Mouse (Mus musculus): ENCODE measurements at regions not wholly inside any gene's neighbourhood (a gene's known extent, or its start where the extent isn't known, plus 50 kb on each side); places are given as distances from the start of the nearest gene placed in this dataset.

GRCm38 (mm10) chr8:43956500-43956899 lies 246.7 kb upstream of the Adam34 start:
- Histone ChIP-seq H3K9me3 (replicated peaks) (no peaks in the 10 kb centered on the region), H3K36me3 (no peaks in the 10 kb centered on the region), H3K27ac (no peak overlapping the region), H3K27me3 (no peaks in the 10 kb centered on the region), H3K4me3 (no peak overlapping the region), H3K4me2 (no peak overlapping the region), H3K4me1 (replicated peaks) (no peaks in the 10 kb centered on the region), H3K9ac (no peak overlapping the region)
- 79% methylated on average over 3 of the region's 3 CpGs for WGBS
- no peak for ATAC-seq (replicated peaks; ENCODE audit: insufficient number of reproducible peaks, insufficient read depth, low FRiP score, low read depth)

GRCm38 (mm10) chr8:43949224-43950021 lies 239.6 kb upstream of the Adam34 start:
- H3K36me3 ChIP-seq: no peaks in the 10 kb centered on the region
- 46% methylated on average over 9 of the region's 9 CpGs for WGBS
- peak overlapping the region; percentile 27 for H3K4me2 ChIP-seq

GRCm38 (mm10) chr8:43948807-43949206 lies 239.0 kb upstream of the Adam34 start:
- H3K4me1 ChIP-seq (replicated peaks): no peaks in the 10 kb centered on the region
- H3K9ac ChIP-seq: no peak overlapping the region
- no peaks in the 10 kb centered on the region for H3K36me3 ChIP-seq
- H3K27me3 ChIP-seq: no peaks in the 10 kb centered on the region
- ATAC-seq (replicated peaks; ENCODE audit: insufficient number of reproducible peaks, insufficient read depth, low FRiP score, low read depth): no peak
- H3K4me3 ChIP-seq: no peak overlapping the region
- H3K9me3 ChIP-seq (replicated peaks): no peaks in the 10 kb centered on the region
- 5% methylated on average over 6 of the region's 6 CpGs for WGBS
- H3K27ac ChIP-seq: no peak overlapping the region
- peak overlapping the region; percentile 27 for H3K4me2 ChIP-seq

More at GRCm38 (mm10) chr8:43949224-43950021, 239.6 kb upstream of the Adam34 start:
- Histone ChIP-seq H3K9me3 (replicated peaks) (no peaks in the 10 kb centered on the region), H3K4me1 (replicated peaks) (no peaks in the 10 kb centered on the region), H3K27ac (no peak overlapping the region), H3K9ac (no peak overlapping the region), H3K27me3 (no peaks in the 10 kb centered on the region), H3K4me3 (no peak overlapping the region)
- no peak for ATAC-seq (replicated peaks; ENCODE audit: insufficient number of reproducible peaks, insufficient read depth, low FRiP score, low read depth)

- no peak overlapping the region for H3K9ac ChIP-seq
- H3K4me2 ChIP-seq: no peak overlapping the region
- H3K36me3 ChIP-seq: no peaks in the 10 kb centered on the region
- H3K4me1 ChIP-seq (replicated peaks): no peaks in the 10 kb centered on the region
- H3K4me3 ChIP-seq: no peak overlapping the region
- no peaks in the 10 kb centered on the region for H3K27me3 ChIP-seq
- no peak for ATAC-seq (replicated peaks; ENCODE audit: insufficient number of reproducible peaks, insufficient read depth, low FRiP score, low read depth)
- H3K27ac ChIP-seq: no peak overlapping the region
- H3K9me3 ChIP-seq (replicated peaks): no peaks in the 10 kb centered on the region
Measured at GRCm38 (mm10) chr8:43931727-43932126, 221.9 kb upstream of the Adam34 start.

GRCm38 (mm10) chr8:43922982-43923381 lies 213.1 kb upstream of the Adam34 start:
- ATAC-seq (replicated peaks; ENCODE audit: insufficient number of reproducible peaks, insufficient read depth, low FRiP score, low read depth): no peak
- no peak overlapping the region for H3K27ac ChIP-seq
- no peak overlapping the region for H3K4me2 ChIP-seq
- H3K9me3 ChIP-seq (replicated peaks): no peaks in the 10 kb centered on the region
- 69% methylated on average over 3 of the region's 3 CpGs for WGBS
- H3K36me3 ChIP-seq: no peaks in the 10 kb centered on the region
- H3K4me3 ChIP-seq: no peak overlapping the region
- no peaks in the 10 kb centered on the region for H3K27me3 ChIP-seq
- H3K9ac ChIP-seq: no peak overlapping the region
- no peaks in the 10 kb centered on the region for H3K4me1 ChIP-seq (replicated peaks)

GRCm38 (mm10) chr8:43921263-43921662 lies 211.4 kb upstream of the Adam34 start:
- no peak for ATAC-seq (replicated peaks; ENCODE audit: insufficient number of reproducible peaks, insufficient read depth, low FRiP score, low read depth)
- Histone ChIP-seq H3K27ac (no peak overlapping the region), H3K36me3 (no peaks in the 10 kb centered on the region), H3K9ac (no peak overlapping the region), H3K4me1 (replicated peaks) (no peaks in the 10 kb centered on the region), H3K9me3 (replicated peaks) (no peaks in the 10 kb centered on the region), H3K4me3 (no peak overlapping the region), H3K4me2 (no peak overlapping the region), H3K27me3 (no peaks in the 10 kb centered on the region)
- 56% methylated on average over 7 of the region's 7 CpGs for WGBS

GRCm38 (mm10) chr8:43906119-43906518 lies 196.3 kb upstream of the Adam34 start:
- no peak for ATAC-seq (replicated peaks; ENCODE audit: insufficient number of reproducible peaks, insufficient read depth, low FRiP score, low read depth)
- Histone ChIP-seq H3K27ac (no peak overlapping the region), H3K4me1 (replicated peaks) (no peaks in the 10 kb centered on the region), H3K9me3 (replicated peaks) (no peaks in the 10 kb centered on the region), H3K27me3 (no peaks in the 10 kb centered on the region), H3K9ac (no peak overlapping the region), H3K36me3 (no peaks in the 10 kb centered on the region), H3K4me3 (no peak overlapping the region), H3K4me2 (no peak overlapping the region)
- 39% methylated on average over 3 of the region's 3 CpGs for WGBS

GRCm38 (mm10) chr8:43895171-43895570 lies 185.3 kb upstream of the Adam34 start:
- no peak for ATAC-seq (replicated peaks; ENCODE audit: insufficient number of reproducible peaks, insufficient read depth, low FRiP score, low read depth)
- Histone ChIP-seq H3K9me3 (replicated peaks) (no peaks in the 10 kb centered on the region), H3K27ac (no peak overlapping the region), H3K4me1 (replicated peaks) (no peaks in the 10 kb centered on the region), H3K9ac (no peak overlapping the region), H3K27me3 (no peaks in the 10 kb centered on the region), H3K4me2 (no peak overlapping the region), H3K36me3 (no peaks in the 10 kb centered on the region), H3K4me3 (no peak overlapping the region)

- Histone ChIP-seq H3K36me3 (no peaks in the 10 kb centered on the region), H3K4me3 (no peak overlapping the region), H3K27me3 (no peaks in the 10 kb centered on the region), H3K4me2 (no peak overlapping the region), H3K27ac (no peak overlapping the region), H3K4me1 (replicated peaks) (no peaks in the 10 kb centered on the region), H3K9ac (no peak overlapping the region), H3K9me3 (replicated peaks) (no peaks in the 10 kb centered on the region)
- ATAC-seq (replicated peaks; ENCODE audit: insufficient number of reproducible peaks, insufficient read depth, low FRiP score, low read depth): no peak
- WGBS: 77% methylated on average over 3 of the region's 3 CpGs
Measured at GRCm38 (mm10) chr8:43853820-43854590, 144.2 kb upstream of the Adam34 start.

Measured in heart, embryonic 15.5 days (tissue).